Mouse (Mus musculus) olfactory bulb, adult 2 months (tissue): ENCODE data around the gene Snx1. TPM values are rescaled to one million over a fixed set of nuclear protein-coding genes. Genes with fewer than 3 reads are reported as not detected.

Experiments
- H3K27ac ChIP-seq: fragments of 200-500 bp; 2 replicates; pipeline ENCODE4 v1.5.1; 2012; ENCODE audit warnings: low read depth, low read length; ENCODE audit not compliant: insufficient read depth
- H3K4me1 ChIP-seq: fragments of 200-500 bp; 2 replicates; pipeline ENCODE4 v1.6.1; 2012; ENCODE audit warnings: low read length; ENCODE audit not compliant: control insufficient read depth, insufficient read depth
- H3K4me3 ChIP-seq: fragments of 200-500 bp; 2 replicates; pipeline ENCODE4 v1.5.1; 2012; ENCODE audit warnings: mild to moderate bottlenecking, low read depth, low read length, moderate library complexity; ENCODE audit not compliant: insufficient read depth
- CTCF ChIP-seq: fragments of 200-500 bp; IDR thresholded peaks from 2 replicates; pipeline ENCODE4 v1.5.1; 2012; ENCODE audit warnings: low read depth, mild to moderate bottlenecking, low read length, moderate library complexity; ENCODE audit not compliant: insufficient read depth
- POLR2A ChIP-seq: fragments of 200-500 bp; IDR thresholded peaks from 2 replicates; pipeline ENCODE4 v1.6.1; 2012; ENCODE audit warnings: mild to moderate bottlenecking, low read depth, low read length, moderate library complexity; ENCODE audit not compliant: insufficient read depth
- WGBS: fragments of 180-500 bp; shearing (Covaris S2); methylation state at CpG from one replicate; pipeline ENCODE4 v1.1.7; 2018; 5-methylcytosine and 5-hydroxymethylcytosine counted together
- polyA plus RNA-seq: library from polyadenylated mRNA; stranded (reverse); fragments of >200 nt; gene quantifications from 2 replicates; pipeline ENCODE4 v1.2.4, GENCODE M21; 2012; ENCODE audit warnings: low replicate concordance; ENCODE audit not compliant: missing spikeins, insufficient read depth, insufficient read length

Gene Snx1
- polyA plus RNA-seq, 1 experiment = not detected

DNA sequence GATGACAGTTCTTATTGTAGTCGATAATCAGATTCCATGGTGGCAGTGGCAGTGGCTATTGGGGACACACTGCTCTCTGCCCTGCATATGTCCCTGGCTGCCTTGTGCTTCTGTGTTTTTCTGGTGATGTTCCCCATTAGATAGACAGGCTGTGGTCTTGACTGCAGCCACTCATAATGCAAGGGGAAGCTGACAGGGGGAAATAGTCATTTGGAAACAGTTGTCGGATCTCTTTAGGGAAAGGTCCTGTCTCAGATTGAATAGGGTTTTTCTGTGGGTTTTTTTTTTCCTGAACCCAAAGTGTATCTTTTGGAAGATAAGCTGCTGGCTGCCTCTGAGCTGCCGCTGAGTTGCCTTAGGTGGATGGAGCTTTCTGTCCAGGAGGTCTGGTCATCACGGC is 44.4 kb downstream of the Snx1 start:
- WGBS = 89% methylated on average over 4 of the region's 4 CpGs
- 0 out of 2 replicates have a peak, but pooled peaks cover 2% of the 10 kb centered on the region for H3K4me1 ChIP-seq
- no peak for TF ChIP-seq POLR2A
- H3K27ac ChIP-seq = no peak overlapping the region
- no peak overlapping the region for H3K4me3 ChIP-seq

DNA sequence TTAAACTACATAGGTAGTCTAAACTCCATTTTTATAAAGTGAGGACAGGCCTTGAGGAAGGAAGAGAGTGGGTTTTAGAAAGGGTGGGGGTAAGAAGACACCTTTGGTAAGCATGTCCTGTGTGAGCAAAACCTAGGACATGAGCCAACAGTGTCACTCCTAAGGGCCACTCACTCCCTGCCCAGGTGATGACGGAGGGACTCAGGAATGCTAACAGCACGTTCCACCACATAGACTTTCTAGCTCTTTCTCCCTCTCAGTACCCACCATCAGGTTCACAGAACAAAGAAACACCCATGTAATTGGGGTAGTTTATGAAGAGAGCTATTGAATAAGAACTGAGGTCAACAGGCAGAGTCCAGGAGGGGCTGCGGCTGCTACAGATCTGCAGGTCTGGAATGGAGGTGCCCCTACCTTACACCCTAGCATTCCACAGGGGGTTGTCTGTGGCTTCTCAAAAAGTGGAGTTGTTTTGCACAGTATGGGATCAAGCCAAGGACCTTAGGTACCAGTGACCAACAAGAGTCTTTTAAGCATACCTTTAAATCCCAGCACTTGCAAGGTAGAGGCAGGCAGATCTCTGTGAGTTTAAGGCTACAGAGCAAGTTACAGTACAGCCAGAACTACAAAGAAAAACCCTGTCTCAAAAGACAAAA is 45.5 kb downstream of the Snx1 start:
- H3K4me3 ChIP-seq = no peak overlapping the region
- no peak overlapping the region for H3K27ac ChIP-seq
- 0 out of 2 replicates have a peak, but pooled peaks cover 2% of the 10 kb centered on the region for H3K4me1 ChIP-seq
- 91% methylated on average over 3 of the region's 3 CpGs for WGBS
- no peak for TF ChIP-seq CTCF
- TF ChIP-seq POLR2A = no peak

DNA sequence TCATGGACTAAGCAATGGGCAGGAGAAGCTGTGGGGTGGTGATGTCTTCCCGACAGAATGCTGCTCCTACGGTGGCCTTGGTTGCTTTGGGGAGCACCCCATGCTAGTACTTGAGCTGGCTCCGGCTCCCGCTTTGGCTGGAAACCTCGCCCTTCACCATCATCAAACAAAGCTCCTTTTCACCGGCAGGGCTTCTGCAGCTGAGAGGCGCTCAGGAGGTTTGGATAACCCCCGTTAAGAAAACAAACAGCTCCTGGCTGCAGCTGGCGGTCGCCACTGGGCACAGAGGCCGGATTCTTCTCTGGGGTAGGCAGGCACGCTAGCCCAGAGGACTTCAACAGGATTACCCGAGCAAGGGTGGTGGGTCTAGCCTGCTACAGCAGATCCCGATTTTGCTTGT is 47.9 kb downstream of the Snx1 start:
- 18% methylated on average over 14 of the region's 14 CpGs for WGBS
- no peak for TF ChIP-seq CTCF
- no peak for TF ChIP-seq POLR2A
- no peak overlapping the region for H3K4me3 ChIP-seq
- no peak overlapping the region for H3K27ac ChIP-seq
- H3K4me1 ChIP-seq = 0 out of 2 replicates have a peak, but pooled peaks cover 2% of the 10 kb centered on the region

DNA sequence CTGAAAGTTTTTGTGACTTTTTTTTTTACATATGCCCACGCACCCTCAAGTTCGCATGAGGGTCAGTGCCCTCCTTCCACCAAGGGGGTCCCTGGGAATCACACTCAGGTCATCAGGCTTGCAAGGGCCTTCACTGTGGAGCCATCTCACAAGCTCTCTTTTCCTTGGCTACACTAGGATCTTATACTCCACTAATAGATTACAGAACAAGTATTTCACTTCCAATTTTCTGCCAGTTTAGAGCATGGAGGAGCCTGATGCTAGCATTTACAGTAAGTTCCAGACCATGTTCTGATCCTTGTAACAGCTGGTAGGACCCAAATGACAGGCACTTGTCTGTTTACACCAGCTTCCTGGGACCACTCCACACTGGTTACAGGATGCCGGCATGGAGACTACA is 48.3 kb downstream of the Snx1 start:
- H3K4me1 ChIP-seq = 0 out of 2 replicates have a peak, but pooled peaks cover 2% of the 10 kb centered on the region
- no peak for TF ChIP-seq CTCF
- no peak for TF ChIP-seq POLR2A
- H3K4me3 ChIP-seq = no peak overlapping the region
- no peak overlapping the region for H3K27ac ChIP-seq
- WGBS = 67% methylated on average over 3 of the region's 3 CpGs

DNA sequence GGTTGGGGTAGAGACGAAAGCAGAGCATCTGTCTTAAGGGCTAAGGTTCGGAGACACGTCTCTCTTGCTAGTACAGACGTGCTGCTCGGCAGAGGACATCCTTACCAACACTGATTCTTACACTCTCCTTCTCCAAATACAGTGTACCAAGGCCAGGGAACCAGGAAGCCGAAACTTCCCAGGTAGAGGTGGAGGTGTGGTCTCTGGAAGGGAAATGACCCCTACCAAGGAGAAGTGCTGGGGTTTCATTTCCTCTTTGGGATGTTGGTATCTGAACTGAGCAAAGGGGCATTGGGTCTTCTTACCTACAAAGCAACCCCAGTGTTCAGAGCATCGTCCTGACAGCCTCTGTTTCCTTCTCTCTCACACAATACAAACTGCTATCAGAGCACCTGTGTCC is 53.6 kb downstream of the Snx1 start:
- H3K27ac ChIP-seq = no peak overlapping the region
- H3K4me3 ChIP-seq = no peak overlapping the region
- WGBS = 92% methylated on average over 7 of the region's 7 CpGs
- TF ChIP-seq CTCF = no peak
- TF ChIP-seq POLR2A = no peak
- peaks cover 12% of the 10 kb centered on the region for H3K4me1 ChIP-seq

DNA sequence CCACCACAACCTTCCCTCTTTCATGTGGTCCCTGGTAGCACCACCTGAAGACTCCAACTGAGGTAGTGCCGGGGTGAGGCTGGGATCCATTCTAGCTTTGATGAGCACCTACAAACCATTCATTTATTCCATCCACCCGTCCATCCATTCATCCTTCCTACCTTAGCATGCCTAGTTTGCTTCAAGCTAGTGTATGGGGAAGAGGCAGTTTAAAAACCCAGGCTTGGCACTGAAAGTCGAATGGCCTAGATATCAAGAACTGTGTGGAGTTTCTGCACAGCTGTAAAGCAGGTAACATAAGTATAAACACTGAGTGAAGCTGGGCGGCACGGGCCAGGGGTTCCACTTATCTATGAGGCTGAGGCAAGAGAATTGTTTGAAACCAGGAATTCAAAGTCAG is 56.2 kb downstream of the Snx1 start:
- WGBS = 91% methylated on average over 5 of the region's 5 CpGs
- TF ChIP-seq CTCF (no peak), POLR2A (no peak)
- H3K27ac ChIP-seq = no peak overlapping the region
- H3K4me3 ChIP-seq = no peak overlapping the region
- H3K4me1 ChIP-seq = peaks cover 12% of the 10 kb centered on the region

DNA sequence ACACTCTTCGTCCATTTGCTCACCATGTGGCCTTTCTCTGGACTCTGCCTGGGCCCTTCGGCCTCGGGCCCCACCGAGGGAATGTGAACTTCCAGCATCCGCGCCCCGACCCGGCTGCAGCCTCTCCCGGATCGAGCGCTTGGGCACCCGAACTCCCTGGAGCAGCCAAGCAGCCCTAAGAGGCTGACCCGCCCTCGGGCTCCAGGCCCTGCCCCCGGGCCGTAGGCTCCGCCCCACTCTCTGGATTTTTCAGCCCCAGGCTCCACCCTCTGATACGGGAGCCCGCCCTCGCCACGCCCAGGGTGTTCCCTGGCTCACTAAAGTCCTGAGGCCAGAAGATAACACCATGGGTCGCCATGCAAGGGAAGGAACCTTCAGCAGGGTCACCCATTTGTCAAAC is 56.8 kb downstream of the Snx1 start, which contains the start of gene Snx22:
Gene Snx22 (minus strand): TSS at position 137 of the 400 bp plus-strand sequence.
- WGBS = 3% methylated on average over 22 of the region's 22 CpGs
- H3K27ac ChIP-seq = no peak within 1 kb of the TSS
- TF ChIP-seq CTCF = no peak
- no peak for TF ChIP-seq POLR2A
- peaks cover 12% of the 10 kb centered on the region for H3K4me1 ChIP-seq
- H3K4me3 ChIP-seq = peak within 1 kb of the TSS; percentile 46

DNA sequence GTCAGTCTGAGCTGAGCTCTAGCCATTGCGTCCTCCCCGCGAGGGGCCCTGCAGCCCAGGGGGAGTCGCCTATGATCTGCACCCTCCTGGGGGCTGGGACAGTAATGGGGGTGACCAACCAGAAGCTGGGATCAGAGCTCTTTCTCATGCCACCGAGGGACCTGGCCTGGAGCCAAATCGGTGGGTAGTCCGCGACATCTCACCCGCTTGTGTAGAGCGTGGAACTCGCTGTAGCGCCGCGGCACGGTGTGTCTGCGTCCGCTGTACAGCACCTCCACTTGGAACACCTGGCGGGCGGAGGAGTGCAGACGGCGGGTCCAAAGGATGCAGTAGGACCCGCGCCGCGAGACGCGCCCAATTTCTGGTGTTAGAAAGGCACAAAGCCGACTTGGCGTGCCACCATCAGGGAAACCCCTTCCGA is 57.4 kb downstream of the Snx1 start:
- WGBS = 1% methylated on average over 30 of the region's 30 CpGs
- Histone ChIP-seq H3K4me1 (peaks cover 12% of the 10 kb centered on the region), H3K4me3 (peak overlapping the region; percentile 46), H3K27ac (no peak overlapping the region)
- TF ChIP-seq POLR2A (no peak), CTCF (no peak)

DNA sequence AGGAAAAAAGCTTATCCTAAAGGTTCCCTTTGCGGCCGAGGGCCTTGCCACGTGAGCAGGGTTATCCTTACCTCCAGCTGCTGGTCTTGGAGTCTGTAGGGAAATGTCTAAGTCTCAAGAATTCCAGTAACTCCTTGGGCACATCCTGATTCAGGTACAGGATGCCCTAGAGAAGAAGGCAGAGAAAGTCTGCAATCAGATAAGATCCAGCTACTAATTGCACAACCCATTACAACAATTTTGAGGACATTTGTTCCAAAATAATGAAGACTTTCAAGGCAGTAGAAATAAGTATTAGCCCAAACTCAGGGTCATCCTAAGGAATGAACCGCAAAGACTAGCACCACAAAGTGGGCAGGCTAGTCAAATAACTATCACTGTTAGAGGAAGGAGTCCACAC is 58.3 kb downstream of the Snx1 start:
- Histone ChIP-seq H3K27ac (no peak overlapping the region), H3K4me1 (peaks cover 12% of the 10 kb centered on the region), H3K4me3 (no peak overlapping the region)
- WGBS = 82% methylated on average over 4 of the region's 4 CpGs
- no peak for TF ChIP-seq CTCF
- TF ChIP-seq POLR2A = no peak

DNA sequence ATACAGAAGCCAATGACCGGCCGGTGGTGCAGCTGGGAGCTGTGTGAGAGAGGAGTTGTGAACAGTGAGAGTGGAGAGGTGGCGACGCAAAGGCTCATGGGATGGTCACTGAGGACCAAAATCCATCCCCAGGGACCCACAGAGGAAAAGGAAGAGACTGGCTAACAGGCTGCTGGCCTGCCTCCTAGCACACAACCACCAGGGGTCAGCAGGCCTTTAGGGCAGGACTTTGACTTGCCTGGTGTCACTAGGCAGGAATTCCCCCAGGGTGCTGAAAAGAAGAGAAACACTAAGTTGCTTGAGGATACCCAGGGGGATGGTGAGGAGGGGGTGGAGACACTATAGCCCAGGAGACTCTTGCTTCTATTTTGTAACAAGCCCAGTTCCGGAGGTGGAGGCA is 58.8 kb downstream of the Snx1 start:
- H3K27ac ChIP-seq = no peak overlapping the region
- H3K4me1 ChIP-seq = peaks cover 12% of the 10 kb centered on the region
- no peak overlapping the region for H3K4me3 ChIP-seq
- TF ChIP-seq POLR2A = no peak
- no peak for TF ChIP-seq CTCF
- WGBS = 49% methylated on average over 5 of the region's 5 CpGs
